Mouse (Mus musculus): ENCODE measurements around the gene Slc50a1. TPM values are rescaled to one million over a fixed set of nuclear protein-coding genes. Genes with fewer than 3 reads are reported as not detected.

The Slc50a1 gene
- polyA plus RNA-seq, 1 experiment = 48.7 TPM

GRCm38 (mm10) chr3:89246261-89247100, 23.9 kb downstream of the Slc50a1 start, which contains the start of gene Trim46:
Trim46 (minus strand) TSS chr3:89246309.
- peak within 1 kb of the TSS; percentile 87 for H3K4me2 ChIP-seq (ENCODE audit: low read depth)
- H3K27me3 ChIP-seq (ENCODE audit: control insufficient read depth, insufficient read depth, insufficient read length) = no peaks in the 10 kb centered on the region
- TF ChIP-seq MYOD1 (IDR thresholded peaks at IDR 0.05; ENCODE audit: control insufficient read depth in 1 of 3, insufficient read length in 2 of 3, low read depth in 2 of 3) = no peak
- peak; percentile 69 for TF ChIP-seq SRF (IDR thresholded peaks at IDR 0.05; ENCODE audit: control insufficient read depth, insufficient read length, low read depth)
- TF ChIP-seq MYOG (IDR thresholded peaks at IDR 0.05; ENCODE audit: control insufficient read depth in 1 of 3, insufficient read depth in 1 of 3, insufficient read length in 2 of 3, low read depth in 2 of 3) = no peak
- no peak for TF ChIP-seq USF1 (IDR thresholded peaks at IDR 0.05; ENCODE audit: low read depth)
- TF ChIP-seq POLR2A (IDR thresholded peaks at IDR 0.05; ENCODE audit: insufficient read length, low read depth) = peak; percentile 56
- TF ChIP-seq TCF3 (IDR thresholded peaks at IDR 0.05; ENCODE audit: insufficient read length, low read depth) = no peak
- no peak for TF ChIP-seq E2F4 (IDR thresholded peaks at IDR 0.05; ENCODE audit: insufficient read depth)
- peak; percentile 93 for TF ChIP-seq CEBPB (IDR thresholded peaks at IDR 0.05; ENCODE audit: insufficient read depth, poor library complexity, severe bottlenecking)
- TF ChIP-seq POLR2AphosphoS2 (IDR thresholded peaks at IDR 0.05; ENCODE audit: insufficient read length, low read depth) = peak; percentile 81
- peak; percentile 11 for TF ChIP-seq MAX (IDR thresholded peaks at IDR 0.05; ENCODE audit: low read depth)
- TF ChIP-seq TCF12 (IDR thresholded peaks at IDR 0.05; ENCODE audit: insufficient read depth, poor library complexity, severe bottlenecking) = no peak
- no peak for TF ChIP-seq REST (IDR thresholded peaks at IDR 0.05; ENCODE audit: insufficient read depth, insufficient read length)
- peaks cover 23% of the 10 kb centered on the region for H3K79me2 ChIP-seq (ENCODE audit: control insufficient read depth, insufficient read depth)
- H3K4me3 ChIP-seq = peak within 1 kb of the TSS; percentile 90
- H3K36me3 ChIP-seq (ENCODE audit: control insufficient read depth, insufficient read depth) = peaks cover 23% of the 10 kb centered on the region
- H3ac ChIP-seq (ENCODE audit: control insufficient read depth, insufficient read length) = peak within 1 kb of the TSS; percentile 44

GRCm38 (mm10) chr3:89245688-89246171, 24.6 kb downstream of the Slc50a1 start, which contains the start of gene Krtcap2:
Krtcap2 (plus strand) TSS chr3:89245966.
- Histone ChIP-seq H3K4me3 (peak within 1 kb of the TSS; percentile 90), H3K36me3 (ENCODE audit: control insufficient read depth, insufficient read depth) (peaks cover 24% of the 10 kb centered on the region), H3K4me2 (ENCODE audit: low read depth) (peak within 1 kb of the TSS; percentile 87), H3K27me3 (ENCODE audit: control insufficient read depth, insufficient read depth, insufficient read length) (no peaks in the 10 kb centered on the region), H3K79me2 (ENCODE audit: control insufficient read depth, insufficient read depth) (peaks cover 23% of the 10 kb centered on the region), H3ac (ENCODE audit: control insufficient read depth, insufficient read length) (peak within 1 kb of the TSS; percentile 44)
- TF ChIP-seq REST (IDR thresholded peaks at IDR 0.05; ENCODE audit: insufficient read depth, insufficient read length) (no peak), POLR2A (IDR thresholded peaks at IDR 0.05; ENCODE audit: insufficient read length, low read depth) (peak; percentile 51), E2F4 (IDR thresholded peaks at IDR 0.05; ENCODE audit: insufficient read depth) (no peak), USF1 (IDR thresholded peaks at IDR 0.05; ENCODE audit: low read depth) (peak; percentile 58), POLR2AphosphoS2 (IDR thresholded peaks at IDR 0.05; ENCODE audit: insufficient read length, low read depth) (no peak), TCF12 (IDR thresholded peaks at IDR 0.05; ENCODE audit: insufficient read depth, poor library complexity, severe bottlenecking) (no peak), TCF3 (IDR thresholded peaks at IDR 0.05; ENCODE audit: insufficient read length, low read depth) (no peak), CEBPB (IDR thresholded peaks at IDR 0.05; ENCODE audit: insufficient read depth, poor library complexity, severe bottlenecking) (no peak), MAX (IDR thresholded peaks at IDR 0.05; ENCODE audit: low read depth) (peak; percentile 31), SRF (IDR thresholded peaks at IDR 0.05; ENCODE audit: control insufficient read depth, insufficient read length, low read depth) (no peak), MYOD1 (IDR thresholded peaks at IDR 0.05; ENCODE audit: control insufficient read depth in 1 of 3, insufficient read length in 2 of 3, low read depth in 2 of 3) (no peak), MYOG (IDR thresholded peaks at IDR 0.05; ENCODE audit: control insufficient read depth in 1 of 3, insufficient read depth in 1 of 3, insufficient read length in 2 of 3, low read depth in 2 of 3) (no peak)

GRCm38 (mm10) chr3:89244982-89245687, 25.2 kb downstream of the Slc50a1 start:
- Histone ChIP-seq H3K36me3 (ENCODE audit: control insufficient read depth, insufficient read depth) (peaks cover 24% of the 10 kb centered on the region), H3K4me3 (peak overlapping the region; percentile 90), H3K4me2 (ENCODE audit: low read depth) (peak overlapping the region; percentile 87), H3K27me3 (ENCODE audit: control insufficient read depth, insufficient read depth, insufficient read length) (no peaks in the 10 kb centered on the region), H3ac (ENCODE audit: control insufficient read depth, insufficient read length) (peak overlapping the region; percentile 44), H3K79me2 (ENCODE audit: control insufficient read depth, insufficient read depth) (peaks cover 23% of the 10 kb centered on the region)
- TF ChIP-seq TCF3 (IDR thresholded peaks at IDR 0.05; ENCODE audit: insufficient read length, low read depth) (no peak), E2F4 (IDR thresholded peaks at IDR 0.05; ENCODE audit: insufficient read depth) (no peak), MYOG (IDR thresholded peaks at IDR 0.05; ENCODE audit: control insufficient read depth in 1 of 3, insufficient read depth in 1 of 3, insufficient read length in 2 of 3, low read depth in 2 of 3) (peak in 1 of 3 experiments; percentile 10)

- H3K27me3 ChIP-seq (ENCODE audit: control insufficient read depth, insufficient read depth, insufficient read length) = no peaks in the 10 kb centered on the region
- peak overlapping the region; percentile 44 for H3ac ChIP-seq (ENCODE audit: control insufficient read depth, insufficient read length)
- no peak for TF ChIP-seq TCF12 (IDR thresholded peaks at IDR 0.05; ENCODE audit: insufficient read depth, poor library complexity, severe bottlenecking)
- no peak for TF ChIP-seq MAX (IDR thresholded peaks at IDR 0.05; ENCODE audit: low read depth)
- peak in 1 of 3 experiments; percentile 54 for TF ChIP-seq MYOD1 (IDR thresholded peaks at IDR 0.05; ENCODE audit: control insufficient read depth in 1 of 3, insufficient read length in 2 of 3, low read depth in 2 of 3)
- TF ChIP-seq POLR2A (IDR thresholded peaks at IDR 0.05; ENCODE audit: insufficient read length, low read depth) = no peak
- H3K4me3 ChIP-seq = peak overlapping the region; percentile 90
- peaks cover 23% of the 10 kb centered on the region for H3K79me2 ChIP-seq (ENCODE audit: control insufficient read depth, insufficient read depth)
- peaks cover 20% of the 10 kb centered on the region for H3K36me3 ChIP-seq (ENCODE audit: control insufficient read depth, insufficient read depth)
- H3K4me2 ChIP-seq (ENCODE audit: low read depth) = peak overlapping the region; percentile 61
Observed at GRCm38 (mm10) chr3:89244158-89244981, 26.0 kb downstream of the Slc50a1 start.

All from myocyte (in vitro differentiated cells).